Mouse (Mus musculus) urinary bladder, postnatal 36 days (tissue): ENCODE measurements at regions not wholly inside any gene's neighbourhood (a gene's known extent, or its start where the extent isn't known, plus 50 kb on each side); places are given as distances from the start of the nearest gene placed in this dataset.
"Not testable (repeated sequence)": the region's sequence is repeated elsewhere in the genome, so short reads cannot be mapped to it uniquely, and the experiment has no call there.

Source experiments
- DNase-seq, 2 experiments: peaks; one replicate each; pipeline ENCODE4 v3.0.0; 2022; ENCODE audit warnings: low spot score in 2 of 2, mixed read lengths in 1 of 2

- DNase-seq, result no peak
These were observed 131.5 kb upstream of the Kiz start for GRCm38 (mm10) chr2:146724142-146724679.

GRCm38 (mm10) chr2:146724924-146725555 is 130.6 kb upstream of the Kiz start:
- no peak for DNase-seq

DNA sequence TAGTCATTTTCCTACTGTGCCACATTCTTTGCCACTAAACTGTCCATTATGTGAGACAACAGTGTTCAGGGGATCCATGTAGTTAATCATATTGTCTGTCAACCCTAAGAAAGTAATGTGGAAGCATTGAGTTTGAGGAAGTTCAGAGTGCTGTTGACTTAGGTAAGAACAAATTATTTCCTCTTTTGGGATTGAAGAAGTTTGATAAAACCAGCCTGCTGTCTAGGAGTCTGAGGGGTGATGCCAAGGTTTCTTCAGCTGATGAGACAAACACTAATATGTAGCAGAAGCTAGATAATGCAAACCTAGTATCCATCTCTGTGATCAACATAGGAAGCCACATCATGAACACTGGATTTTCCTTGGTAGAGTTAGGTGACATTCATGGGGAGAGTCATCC is 127.0 kb upstream of the Kiz start:
- DNase-seq, result no peak

- no peak for DNase-seq
These were observed 124.6 kb upstream of the Kiz start for GRCm38 (mm10) chr2:146731081-146731480.

DNA sequence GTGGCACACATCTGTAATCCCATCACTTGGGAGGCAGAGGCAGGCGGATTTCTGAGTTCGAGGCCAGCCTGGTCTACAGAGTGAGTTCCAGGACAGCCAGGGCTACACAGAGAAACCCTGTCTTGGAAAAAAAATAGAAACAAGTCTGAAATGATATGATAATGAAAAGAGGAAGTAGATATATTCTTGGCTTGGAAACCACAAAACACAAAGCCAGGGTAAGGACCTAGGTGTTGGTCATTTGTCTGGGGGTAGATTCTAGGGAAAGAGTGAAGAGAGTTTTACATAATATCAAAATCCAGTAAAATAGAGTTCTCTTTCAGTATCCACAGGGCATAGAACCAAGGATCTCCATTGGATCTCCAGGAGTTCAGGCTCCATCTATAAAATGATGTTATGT is 122.8 kb upstream of the Kiz start:
- not testable (repeated sequence) for DNase-seq

DNA sequence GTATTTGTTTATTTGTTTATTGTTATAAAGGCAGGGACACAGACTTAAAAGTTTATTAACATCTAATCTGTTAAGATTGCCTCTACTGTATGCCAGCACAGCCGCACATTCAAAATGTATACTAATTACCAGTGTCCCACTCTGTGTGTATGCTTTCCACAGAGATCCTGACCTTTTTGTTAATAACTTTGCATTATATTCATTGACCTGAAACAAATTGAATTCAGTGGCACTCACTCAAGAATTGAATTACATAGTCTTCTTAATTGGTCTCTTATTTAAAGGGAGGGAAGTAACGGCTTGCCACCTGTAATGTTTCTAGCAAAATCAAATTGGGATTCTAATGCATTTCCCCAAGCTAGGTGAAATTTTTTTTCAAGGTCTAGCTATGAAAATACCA is 111.3 kb upstream of the Kiz start:
- no peak for DNase-seq

DNA sequence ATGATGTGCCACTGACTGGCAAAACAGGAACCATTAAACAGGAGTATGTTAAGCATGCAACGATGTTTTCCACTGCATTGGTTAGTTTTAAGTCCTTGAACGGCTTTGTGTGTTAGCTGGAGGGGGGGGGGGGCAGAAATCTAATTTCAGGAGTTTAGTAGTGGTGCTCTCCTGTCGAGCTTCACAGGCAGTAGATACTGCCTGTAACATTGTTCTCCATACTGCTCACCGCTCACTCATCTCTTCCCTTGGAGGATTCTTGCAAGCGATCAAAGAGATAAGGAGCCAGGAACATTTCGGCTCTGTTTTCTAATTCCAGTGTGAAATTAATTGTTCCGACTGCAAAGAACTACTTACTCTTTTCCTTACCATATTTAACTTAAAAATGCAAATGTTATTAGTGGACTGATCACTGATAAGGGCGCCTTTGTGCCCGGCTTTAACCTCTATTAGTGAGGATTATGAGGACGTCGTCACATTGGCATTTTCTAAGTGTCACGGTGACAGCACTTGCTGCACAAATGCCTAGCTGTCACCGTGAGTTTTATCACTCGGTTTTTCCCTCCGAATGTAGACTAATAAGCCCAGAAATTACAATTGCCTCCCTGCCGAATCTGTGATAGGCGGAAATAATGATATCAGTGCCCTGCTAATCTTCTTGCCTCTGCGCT is 110.5 kb upstream of the Kiz start:
- DNase-seq, result no peak

- DNase-seq, result no peak
These were observed 110.0 kb upstream of the Kiz start for GRCm38 (mm10) chr2:146745683-146746047.

DNA sequence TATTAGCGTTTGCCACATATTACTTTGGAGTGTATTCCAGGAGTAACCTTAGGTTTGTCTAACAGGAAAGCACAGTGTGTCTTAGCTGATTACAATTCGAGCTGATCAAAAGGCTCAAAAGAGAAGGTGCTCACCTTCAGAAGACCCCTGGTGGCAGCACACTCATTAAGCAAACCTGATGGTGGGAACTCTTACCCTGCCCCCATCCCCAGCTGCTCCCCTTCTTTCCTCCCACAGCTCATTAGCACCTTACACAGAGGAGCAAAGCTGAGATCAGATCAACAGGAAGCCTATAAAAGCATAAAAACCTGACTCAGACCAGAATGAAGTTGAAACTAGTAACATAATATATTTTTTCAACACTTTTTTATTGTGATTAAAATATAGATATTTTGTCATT is 101.7 kb upstream of the Kiz start:
- DNase-seq, result no peak

DNA sequence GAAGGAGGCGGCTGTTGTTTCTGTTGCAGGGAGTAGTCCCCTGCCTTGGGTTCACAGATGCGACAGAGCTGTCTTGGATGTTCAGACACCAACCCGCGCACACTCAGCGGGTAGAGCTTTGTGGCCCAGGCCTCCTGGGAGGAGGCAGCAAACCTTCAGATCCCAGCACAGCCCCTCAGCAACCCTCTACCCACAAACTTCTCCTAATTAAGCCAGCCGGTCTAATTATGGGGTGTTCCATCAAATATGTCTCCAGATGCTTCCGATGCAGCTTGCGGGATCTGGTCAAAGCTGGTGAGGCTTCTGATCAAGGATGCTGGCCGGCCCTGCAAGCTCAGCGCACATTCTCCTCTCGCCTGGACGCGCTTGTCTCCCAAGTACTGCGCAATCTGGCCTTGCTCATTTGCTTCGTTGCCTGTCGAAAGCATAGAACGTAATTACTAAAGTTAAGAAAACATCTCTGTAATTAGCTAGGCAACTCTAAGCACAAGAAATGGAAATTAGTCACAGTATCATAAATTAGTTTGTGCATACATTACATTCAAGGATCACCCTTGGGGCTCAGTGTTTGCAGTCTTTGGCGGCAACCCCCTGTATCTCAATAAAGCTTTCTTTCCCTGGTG is 92.0 kb upstream of the Kiz start:
- no peak for DNase-seq

DNA sequence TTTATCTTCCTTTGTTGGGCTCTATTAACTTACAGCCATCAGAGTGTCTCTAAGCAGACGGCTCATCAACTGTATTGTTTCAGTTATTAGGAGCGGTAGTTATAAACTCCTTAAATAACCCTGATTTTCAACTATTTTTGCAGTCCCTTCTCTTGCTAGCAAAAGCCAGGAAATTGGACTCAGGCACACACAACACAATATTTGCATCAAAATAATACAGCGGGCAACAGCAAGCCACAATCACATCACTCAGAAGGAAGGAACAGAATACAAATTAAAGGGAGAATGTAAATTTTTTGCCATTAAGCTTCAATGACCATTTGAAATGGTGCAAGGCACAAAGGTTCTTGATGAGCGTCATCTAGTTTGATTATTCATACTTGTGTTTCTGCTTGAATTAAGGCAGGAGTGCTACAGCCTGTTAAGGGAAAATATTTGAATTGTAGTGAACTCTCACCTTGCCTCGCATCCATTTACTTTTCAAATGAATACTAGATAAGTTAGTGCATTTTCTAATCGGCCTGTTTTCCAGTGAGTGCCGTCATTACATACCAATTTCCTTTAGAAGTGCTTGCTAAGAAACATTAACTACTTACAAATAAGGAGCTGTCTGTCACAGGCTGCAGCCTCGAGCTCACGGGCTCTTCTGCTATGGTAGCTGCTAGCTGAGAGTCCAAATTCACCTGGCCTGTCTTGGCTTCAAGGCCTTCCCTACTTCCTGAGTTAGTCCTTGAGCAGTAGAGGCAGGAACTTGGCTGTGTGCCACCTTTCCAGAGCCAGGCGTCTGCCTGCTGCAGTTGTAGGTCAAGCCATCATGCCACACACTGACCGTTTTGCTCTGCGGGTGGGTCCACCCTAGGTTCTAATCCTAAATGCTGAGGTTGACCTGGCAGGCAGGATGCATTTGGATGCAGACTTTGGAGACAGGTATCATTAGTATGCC is 91.1 kb upstream of the Kiz start:
- no peak for DNase-seq

DNA sequence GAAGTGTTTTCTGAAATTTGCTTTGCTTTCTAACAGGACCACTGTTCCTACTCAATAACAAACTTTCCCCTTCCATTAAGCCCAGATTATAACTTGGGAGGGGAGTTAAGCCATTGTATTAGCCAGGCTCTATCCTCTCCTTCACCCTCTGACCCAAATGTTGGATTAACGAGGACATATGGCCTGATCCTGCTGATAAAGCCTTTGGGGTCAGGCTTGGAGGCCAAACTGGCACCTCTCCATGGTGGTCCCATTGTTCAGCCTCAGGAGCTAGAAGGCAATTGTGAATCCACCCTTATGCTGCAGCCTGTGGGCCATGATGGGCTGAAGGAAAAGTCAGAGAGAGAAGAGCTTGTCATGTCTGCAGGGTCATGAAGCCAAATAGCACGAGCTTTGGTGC is 80.8 kb upstream of the Kiz start:
- no peak for DNase-seq

DNA sequence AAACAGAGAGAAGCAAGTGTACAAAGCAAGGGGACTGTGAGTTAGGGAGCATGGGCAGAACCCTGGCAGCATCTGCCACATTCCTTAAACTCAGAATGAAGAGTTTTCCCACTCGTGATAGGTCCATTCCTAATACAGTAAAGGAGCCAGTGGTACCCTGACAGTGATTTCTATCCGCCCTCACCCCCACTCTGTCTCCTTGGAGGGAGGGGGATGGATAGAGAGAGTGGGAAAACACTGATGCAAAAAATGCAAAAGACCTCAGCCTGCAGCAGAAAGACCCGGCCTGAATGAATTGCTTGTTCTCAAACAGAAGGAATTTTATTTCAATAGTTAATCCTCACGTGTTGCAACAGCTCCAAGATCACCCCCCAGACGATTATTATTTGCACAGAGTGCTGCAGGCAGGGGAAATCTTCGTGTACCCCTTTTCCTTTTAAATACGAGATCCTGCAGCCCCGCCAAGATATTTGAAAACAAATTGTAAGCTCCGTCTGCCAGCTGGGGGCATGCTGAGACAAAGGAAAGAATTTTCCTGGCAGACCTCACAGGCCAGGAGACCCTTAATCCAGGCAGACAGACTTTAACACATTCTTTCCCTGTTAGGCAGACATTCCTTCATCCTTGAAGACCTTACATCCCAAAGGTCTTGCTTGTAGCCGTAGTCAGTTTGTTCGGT is 68.4 kb upstream of the Kiz start:
- no peak for DNase-seq

- no peak for DNase-seq
These were observed 67.7 kb upstream of the Kiz start for GRCm38 (mm10) chr2:146787811-146788455.

DNA sequence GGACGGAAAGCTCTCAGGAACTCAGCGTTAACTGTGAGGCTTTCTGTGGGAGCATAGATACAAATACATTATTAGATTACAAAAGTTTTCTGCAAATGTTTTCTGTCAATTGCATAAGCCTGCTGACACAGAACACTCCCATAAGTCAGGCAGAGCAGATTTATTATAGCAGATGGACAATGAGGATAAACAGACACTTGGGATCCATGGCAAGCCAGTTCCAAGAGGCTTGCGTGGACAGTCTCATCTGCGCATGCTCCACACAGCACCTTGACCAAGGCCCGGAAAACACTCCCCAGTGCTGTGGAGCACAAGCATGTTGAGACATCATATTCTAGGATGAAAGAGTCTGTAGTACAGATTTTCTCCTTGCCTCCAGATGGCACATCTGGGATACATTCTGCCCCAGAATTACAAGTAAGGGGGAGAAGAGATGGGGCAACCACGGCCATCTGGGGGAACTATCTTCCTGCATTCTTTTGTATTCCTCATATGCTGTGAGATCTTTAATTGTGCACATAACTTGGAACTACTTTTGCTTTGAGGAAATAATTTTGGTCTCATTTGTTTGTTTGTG is 62.7 kb upstream of the Kiz start:
- no peak for DNase-seq

DNA sequence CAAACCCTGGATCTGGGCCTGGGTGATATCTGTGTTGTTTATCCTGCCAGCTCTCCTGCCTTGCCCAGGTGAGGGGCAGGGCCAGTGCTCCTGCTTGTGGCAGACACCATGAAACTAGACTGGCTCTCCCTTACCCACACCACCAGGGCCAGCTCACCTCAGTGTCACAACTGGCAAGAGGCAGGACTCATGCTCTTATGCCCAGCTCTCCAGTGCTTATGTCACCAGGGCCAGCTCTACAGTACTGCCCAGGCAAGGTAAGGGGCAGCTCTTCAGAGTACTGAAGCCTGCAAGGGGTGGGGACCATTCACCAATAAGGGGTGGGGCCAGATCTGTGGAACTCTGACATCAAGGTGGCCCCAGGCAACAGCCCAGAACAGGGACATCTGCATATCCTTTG is 52.7 kb upstream of the Kiz start:
- DNase-seq, result no peak
